26 mouse cellular contexts compared by ENCODE assay signal in genomic region chr1:125395391-125395790, GRCm38 (mm10). TPM values are rescaled to one million over a fixed set of nuclear protein-coding genes. Genes with fewer than 3 reads are reported as not detected.
DNase-seq lines count a peak whose midpoint lies in the region; ATAC-seq and TF ChIP-seq lines count a peak whose summit lies in the region.
"Had no signal": no experiment of that assay in that cellular context is flagged by ENCODE, and none has a peak within 500 bp of the region (broad histone marks: within the 10 kb centered on the region; RNA-seq: fewer than 3 reads in every experiment).

No protein-coding gene starts in this region.

- DNase-seq in heart, adult 2 months = no peak
- no peak for DNase-seq in heart, postnatal 4 days
- DNase-seq in 416B (ENCODE audit: low read depth) = peak; percentile 34
- peak; percentile 37 for DNase-seq in heart, postnatal 0 days (ENCODE audit: low spot score)
- DNase-seq in layer of hippocampus, adult 9-10 months (ENCODE audit: low spot score) = no peak
- DNase-seq in hindbrain, embryonic 11.5 days (ENCODE audit: low spot score) = no peak
- DNase-seq: adrenal gland, postnatal 10 days; B cell, adult 2 months; cerebellum, adult 11 months; cerebellum, postnatal 14 days; embryo, embryonic 11 days; gastrocnemius, postnatal 25 days; kidney, adult 18-20 months; kidney, postnatal 10 days; left cerebral cortex, postnatal 4 days; liver; right cerebral cortex, adult 18-20 months; thymus, postnatal 25 days had no signal

- no peak for TF ChIP-seq POLR2A in heart, adult 2 months (IDR thresholded peaks at IDR 0.05; ENCODE audit: insufficient read depth, low read depth, low read length)
- TF ChIP-seq POLR2A in bone marrow macrophage, adult 2 months (IDR thresholded peaks at IDR 0.05; ENCODE audit: borderline replicate concordance, low read depth, low read length) = no peak

- H3K4me3 ChIP-seq in heart, adult 2 months = no peak overlapping the region
- no peak overlapping the region for H3K4me3 ChIP-seq in bone marrow macrophage, adult 2 months (ENCODE audit: insufficient read depth, low read length)
- H3K4me3 ChIP-seq in heart, postnatal 0 days (ENCODE audit: low read depth, low read length) = no peak overlapping the region
- no peak overlapping the region for H3K4me3 ChIP-seq in hindbrain, embryonic 11.5 days (ENCODE audit: low read depth, low read length)
- H3K4me3 ChIP-seq: forebrain, embryonic 12.5 days; hindbrain, embryonic 10.5 days; layer of hippocampus, adult 2 months; left cerebral cortex, adult 2 months; midbrain, embryonic 12.5 days had no signal

- intact Hi-C loops in heart, adult 2 months (cut with DNase I) = loop anchor here (5.0 kb wide), 1 partner anchor 37 kb away; no protein-coding TSS in a partner anchor

- peaks cover 28% of the 10 kb centered on the region for H3K36me3 ChIP-seq in heart, adult 2 months (ENCODE audit: control insufficient read depth, insufficient read depth, low read length)
- H3K36me3 ChIP-seq in heart, postnatal 0 days (replicated peaks; ENCODE audit: control insufficient read depth, insufficient read depth, low read length) = peaks cover 74% of the 10 kb centered on the region
- 0 out of 2 replicates have a peak, but pooled peaks cover 2% of the 10 kb centered on the region for H3K36me3 ChIP-seq in hindbrain, embryonic 11.5 days (ENCODE audit: control insufficient read depth, insufficient read depth, low read length)

- no peaks in the 10 kb centered on the region for H3K27me3 ChIP-seq in heart, adult 2 months (ENCODE audit: control insufficient read depth, insufficient read depth, low read length)
- H3K27me3 ChIP-seq in heart, postnatal 0 days (ENCODE audit: control insufficient read depth, insufficient read depth, low read length) = no peaks in the 10 kb centered on the region
- no peaks in the 10 kb centered on the region for H3K27me3 ChIP-seq in hindbrain, embryonic 11.5 days (ENCODE audit: control insufficient read depth, insufficient read depth, low read length)
- H3K27me3 ChIP-seq: forebrain, embryonic 12.5 days; midbrain, embryonic 12.5 days; Patski had no signal

- no peak overlapping the region; the same call in 1 of the 2 replicates for H3K9ac ChIP-seq in heart, adult 2 months (ENCODE audit: low read depth, low read length)
- H3K9ac ChIP-seq in heart, postnatal 0 days (replicated peaks; ENCODE audit: low read depth, low read length) = no peak overlapping the region; the same call in 1 of the 2 replicates
- no peak overlapping the region for H3K9ac ChIP-seq in hindbrain, embryonic 11.5 days (ENCODE audit: low read depth, low read length)
- H3K9ac ChIP-seq: forebrain, embryonic 12.5 days; midbrain, embryonic 12.5 days had no signal

- 0 out of 2 replicates have a peak, but pooled peaks cover 1% of the 10 kb centered on the region for H3K79me2 ChIP-seq in heart, adult 2 months (replicated peaks; ENCODE audit: control insufficient read depth, insufficient read depth, low read length)

- H3K27ac ChIP-seq in heart, adult 2 months = peak overlapping the region; percentile 56
- peak overlapping the region; percentile 21 for H3K27ac ChIP-seq in bone marrow macrophage, adult 2 months (ENCODE audit: insufficient read depth, low read depth, low read length)
- peak overlapping the region; percentile 75 for H3K27ac ChIP-seq in heart, postnatal 0 days (ENCODE audit: low read depth)
- H3K27ac ChIP-seq in hindbrain, embryonic 11.5 days (ENCODE audit: low read depth, low read length) = no peak overlapping the region
- H3K27ac ChIP-seq: forebrain, embryonic 12.5 days; hindbrain, embryonic 10.5 days; layer of hippocampus, adult 2 months; left cerebral cortex, adult 2 months; midbrain, embryonic 12.5 days had no signal

- no peak for TF ChIP-seq EP300 in heart, adult 2 months (IDR thresholded peaks at IDR 0.05; ENCODE audit: insufficient read depth, low read depth, low read length)
- TF ChIP-seq EP300 in heart, postnatal 0 days (IDR thresholded peaks at IDR 0.05; ENCODE audit: low read depth) = no peak

- TF ChIP-seq CTCF in heart, adult 2 months (IDR thresholded peaks at IDR 0.05) = no peak
- no peak for TF ChIP-seq CTCF in bone marrow macrophage, adult 2 months (IDR thresholded peaks at IDR 0.05; ENCODE audit: low read depth, low read length)
- no peak for TF ChIP-seq CTCF in heart, postnatal 0 days (IDR thresholded peaks at IDR 0.05; ENCODE audit: low read depth)

- peak; percentile 62; the same call in 1 of the 2 replicates for ATAC-seq in heart, postnatal 0 days (ENCODE audit: insufficient read depth, low read depth)
- ATAC-seq in hindbrain, embryonic 11.5 days (ENCODE audit: low FRiP score) = no peak
- ATAC-seq: lung, postnatal 0 days; Patski had no signal

- H3K4me2 ChIP-seq in heart, postnatal 0 days (ENCODE audit: low read depth, low read length) = peak overlapping the region; percentile 21; the same call in 1 of the 2 replicates
- no peak overlapping the region for H3K4me2 ChIP-seq in hindbrain, embryonic 11.5 days (replicated peaks; ENCODE audit: low read depth, low read length)
- H3K4me2 ChIP-seq: forebrain, embryonic 12.5 days; midbrain, embryonic 12.5 days had no signal

- H3K9me3 ChIP-seq in heart, postnatal 0 days (replicated peaks; ENCODE audit: control insufficient read depth, low read length) = no peaks in the 10 kb centered on the region
- H3K9me3 ChIP-seq in hindbrain, embryonic 11.5 days (ENCODE audit: control insufficient read depth, low read length) = no peaks in the 10 kb centered on the region
- H3K9me3 ChIP-seq: forebrain, embryonic 12.5 days; hindbrain, embryonic 10.5 days; midbrain, embryonic 12.5 days had no signal

- peaks cover 4% of the 10 kb centered on the region for H3K4me1 ChIP-seq in heart, adult 2 months (ENCODE audit: control insufficient read depth, insufficient read depth, low read length)
- peaks cover 14% of the 10 kb centered on the region for H3K4me1 ChIP-seq in bone marrow macrophage, adult 2 months (ENCODE audit: control insufficient read depth, insufficient read depth, low read length)
- 0 out of 2 replicates have a peak, but pooled peaks cover 14% of the 10 kb centered on the region for H3K4me1 ChIP-seq in heart, postnatal 0 days (ENCODE audit: control insufficient read depth, insufficient read depth)
- H3K4me1 ChIP-seq in hindbrain, embryonic 11.5 days (replicated peaks; ENCODE audit: control insufficient read depth, insufficient read depth, low read length) = no peaks in the 10 kb centered on the region
- H3K4me1 ChIP-seq: forebrain, embryonic 12.5 days; hindbrain, embryonic 10.5 days; midbrain, embryonic 12.5 days had no signal

- 74% methylated on average over 1 of the region's 1 CpGs for WGBS in heart, adult 2 months
- 70% methylated on average over 1 of the region's 1 CpGs for WGBS in heart, postnatal 0 days
- 91% methylated on average over 1 of the region's 1 CpGs for WGBS in hindbrain, embryonic 11.5 days

RNA-seq across cellular contexts. Expression of gene Actr3, which starts 40.1 kb away (rescaled TPM):
- 100 to 1,000 TPM; 102 to 118 TPM for total RNA-seq in heart, adult 2 months (2021)
- 33.8 and 69.1 TPM in 2 replicates for polyA plus RNA-seq in heart, adult 2 months (2012; rRNA removed)
- 100 to 1,000 TPM; 353 to 370 TPM for total RNA-seq in heart, postnatal 4 days (2021)
- 624 and 643 TPM in 2 replicates for polyA plus RNA-seq in bone marrow macrophage, adult 2 months (2012; ENCODE audit: insufficient read depth, insufficient read length, missing spikeins)
- 193 and 208 TPM in 2 replicates for total RNA-seq in heart, postnatal 0 days (2014; rRNA removed; ENCODE audit: low replicate concordance)
- 242 and 287 TPM in 2 replicates for polyA plus RNA-seq in heart, postnatal 0 days (2015; fragmentation: Nextera tagmentation; extraction: Ambion mirVana)
- 266 and 291 TPM in 2 replicates for polyA plus RNA-seq in hindbrain, embryonic 11.5 days (2014; fragmentation: Nextera tagmentation; extraction: Ambion mirVana)

Comparison
In these comparisons a context has a peak if more than half of its experiments do, and no peak if none do; other contexts are left out.
1. DNase-seq: peak in 416B (single experiment) and heart, postnatal 0 days (single experiment); none in heart, adult 2 months (0 of 2), heart, postnatal 4 days (single experiment), layer of hippocampus, adult 9-10 months (single experiment) and hindbrain, embryonic 11.5 days (single experiment).